Mouse (Mus musculus) neural tube, embryonic 13.5 days (tissue): ENCODE results near the gene Fcrlb. TPM values are rescaled to one million over a fixed set of nuclear protein-coding genes. Genes with fewer than 3 reads are reported as not detected.

ENCODE experiments used
- ATAC-seq: fragments of 200-750 bp; cut with Nextera tagmentation; 2 replicates; pipeline ENCODE4 v1.8.0; 2017; ENCODE audit warnings: low read depth, mild to moderate bottlenecking, moderate TSS enrichment, moderate library complexity
- H3K27ac ChIP-seq: fragments of 300-500 bp; sonication (generic); replicated peaks from 2 replicates; pipeline ENCODE4 v1.5.1; 2015; ENCODE audit warnings: moderate library complexity, mild to moderate bottlenecking, inconsistent platforms
- H3K27me3 ChIP-seq: fragments of 300-500 bp; sonication (generic); 2 replicates; pipeline ENCODE4 v1.6.1; 2015; ENCODE audit warnings: mild to moderate bottlenecking, inconsistent platforms
- H3K36me3 ChIP-seq: fragments of 300-500 bp; sonication (generic); 2 replicates; pipeline ENCODE4 v1.6.1; 2015; ENCODE audit warnings: mild to moderate bottlenecking, inconsistent platforms
- H3K4me1 ChIP-seq: fragments of 300-500 bp; sonication (generic); replicated peaks from 2 replicates; pipeline ENCODE4 v1.6.1; 2015; ENCODE audit warnings: inconsistent platforms
- H3K4me2 ChIP-seq: fragments of 300-500 bp; sonication (generic); 2 replicates; pipeline ENCODE4 v1.6.1; 2015; ENCODE audit warnings: inconsistent platforms, mild to moderate bottlenecking, moderate library complexity
- H3K4me3 ChIP-seq: fragments of 300-500 bp; sonication (generic); 2 replicates; pipeline ENCODE4 v1.5.1; 2015; ENCODE audit warnings: mild to moderate bottlenecking, inconsistent platforms
- H3K9ac ChIP-seq: fragments of 300-500 bp; sonication (generic); 2 replicates; pipeline ENCODE4 v1.6.1; 2015; ENCODE audit warnings: moderate library complexity, mild to moderate bottlenecking, inconsistent platforms
- H3K9me3 ChIP-seq: fragments of 300-500 bp; sonication (generic); 2 replicates; pipeline ENCODE4 v1.6.1; 2016; ENCODE audit warnings: inconsistent platforms
- WGBS: fragments of 180-500 bp; shearing (Covaris S2); methylation state at CpG from one replicate; pipeline ENCODE4 v1.1.7; 2015; 5-methylcytosine and 5-hydroxymethylcytosine counted together
- polyA plus RNA-seq: library from polyadenylated mRNA; unstranded; fragments of >200 nt; fragmentation: Nextera tagmentation; extraction: Ambion mirVana; gene quantifications from 2 replicates; pipeline ENCODE4 v1.2.1, GENCODE M21; 2015

Gene Fcrlb
- polyA plus RNA-seq, 1 experiment from 2014 or later = 0.50 TPM

- Histone ChIP-seq H3K27me3 (peaks cover 59% of the 10 kb centered on the region), H3K27ac (no peak overlapping the region), H3K9ac (no peak overlapping the region), H3K9me3 (no peaks in the 10 kb centered on the region), H3K4me2 (no peak overlapping the region), H3K36me3 (no peaks in the 10 kb centered on the region), H3K4me3 (no peak overlapping the region), H3K4me1 (peaks cover 18% of the 10 kb centered on the region)
- WGBS = 80% methylated on average over 5 of the region's 5 CpGs
- no peak for ATAC-seq
Measured at GRCm38 (mm10) chr1:170903485-170903884, 9.3 kb downstream of the Fcrlb start.

GRCm38 (mm10) chr1:170901536-170902238 lies 11.1 kb downstream of the Fcrlb start:
- Histone ChIP-seq H3K4me1 (peaks cover 4% of the 10 kb centered on the region), H3K4me3 (no peak overlapping the region)

GRCm38 (mm10) chr1:170900799-170901467 lies 11.8 kb downstream of the Fcrlb start:
- Histone ChIP-seq H3K9ac (no peak overlapping the region), H3K4me2 (peak overlapping the region; percentile 26), H3K27me3 (peaks cover 40% of the 10 kb centered on the region), H3K4me3 (no peak overlapping the region), H3K27ac (no peak overlapping the region), H3K9me3 (no peaks in the 10 kb centered on the region), H3K36me3 (no peaks in the 10 kb centered on the region), H3K4me1 (peaks cover 4% of the 10 kb centered on the region)
- ATAC-seq = peak; percentile 59
- WGBS = 37% methylated on average over 10 of the region's 10 CpGs

More at GRCm38 (mm10) chr1:170901536-170902238, 11.1 kb downstream of the Fcrlb start:
- H3K27me3 ChIP-seq = peaks cover 47% of the 10 kb centered on the region
- H3K9ac ChIP-seq = no peak overlapping the region
- no peaks in the 10 kb centered on the region for H3K36me3 ChIP-seq
- H3K4me2 ChIP-seq = peak overlapping the region; percentile 24
- no peaks in the 10 kb centered on the region for H3K9me3 ChIP-seq
- H3K27ac ChIP-seq = no peak overlapping the region
- 32% methylated on average over 10 of the region's 10 CpGs for WGBS
- ATAC-seq = 0 out of 2 replicates have a peak, but pooled peaks have one; percentile 61

- Histone ChIP-seq H3K27ac (no peak overlapping the region), H3K4me2 (no peak overlapping the region), H3K36me3 (no peaks in the 10 kb centered on the region), H3K27me3 (peaks cover 21% of the 10 kb centered on the region; the same call in 1 of the 2 replicates), H3K9me3 (no peaks in the 10 kb centered on the region), H3K9ac (no peak overlapping the region), H3K4me3 (no peak overlapping the region), H3K4me1 (peaks cover 4% of the 10 kb centered on the region)
- WGBS = 80% methylated on average over 16 of the region's 16 CpGs
- no peak for ATAC-seq
Measured at GRCm38 (mm10) chr1:170898413-170899075, 14.2 kb downstream of the Fcrlb start.

- H3K4me3 ChIP-seq = no peak overlapping the region
- H3K27me3 ChIP-seq = peaks cover 6% of the 10 kb centered on the region; the same call in 1 of the 2 replicates
- H3K36me3 ChIP-seq = no peaks in the 10 kb centered on the region
- H3K4me2 ChIP-seq = no peak overlapping the region
- no peak for ATAC-seq
- 83% methylated on average over 5 of the region's 5 CpGs for WGBS
- H3K4me1 ChIP-seq = peaks cover 4% of the 10 kb centered on the region
- no peaks in the 10 kb centered on the region for H3K9me3 ChIP-seq
- H3K27ac ChIP-seq = no peak overlapping the region
- H3K9ac ChIP-seq = no peak overlapping the region
Measured at GRCm38 (mm10) chr1:170896651-170897281, 16.0 kb downstream of the Fcrlb start.

GRCm38 (mm10) chr1:170894603-170895602 lies 17.8 kb downstream of the Fcrlb start:
- Histone ChIP-seq H3K9ac (no peak overlapping the region), H3K36me3 (no peaks in the 10 kb centered on the region), H3K27ac (no peak overlapping the region), H3K4me2 (no peak overlapping the region), H3K9me3 (no peaks in the 10 kb centered on the region), H3K27me3 (peaks cover 6% of the 10 kb centered on the region; the same call in 1 of the 2 replicates), H3K4me3 (no peak overlapping the region), H3K4me1 (no peaks in the 10 kb centered on the region)
- no peak for ATAC-seq
- WGBS = 65% methylated on average over 9 of the region's 9 CpGs

GRCm38 (mm10) chr1:170892279-170892678 lies 20.5 kb downstream of the Fcrlb start:
- Histone ChIP-seq H3K27me3 (peaks cover 2% of the 10 kb centered on the region; the same call in 1 of the 2 replicates), H3K27ac (no peak overlapping the region), H3K36me3 (no peaks in the 10 kb centered on the region), H3K4me2 (no peak overlapping the region), H3K4me1 (no peaks in the 10 kb centered on the region), H3K4me3 (no peak overlapping the region), H3K9me3 (no peaks in the 10 kb centered on the region), H3K9ac (no peak overlapping the region)
- no peak for ATAC-seq
- WGBS = 79% methylated on average over 1 of the region's 1 CpGs

- H3K4me3 ChIP-seq = no peak overlapping the region
- H3K36me3 ChIP-seq = no peaks in the 10 kb centered on the region
- H3K27me3 ChIP-seq = no peaks in the 10 kb centered on the region; the same call in 1 of the 2 replicates
- H3K4me2 ChIP-seq = no peak overlapping the region
- H3K27ac ChIP-seq = no peak overlapping the region
- ATAC-seq = no peak
- no peaks in the 10 kb centered on the region for H3K4me1 ChIP-seq
- H3K9ac ChIP-seq = no peak overlapping the region
- WGBS = 85% methylated on average over 2 of the region's 2 CpGs
- no peaks in the 10 kb centered on the region for H3K9me3 ChIP-seq
Measured at GRCm38 (mm10) chr1:170891646-170892045, 21.1 kb downstream of the Fcrlb start.

GRCm38 (mm10) chr1:170889310-170889709 lies 23.4 kb downstream of the Fcrlb start:
- no peak overlapping the region for H3K4me3 ChIP-seq
- H3K27ac ChIP-seq = no peak overlapping the region
- ATAC-seq = no peak
- no peaks in the 10 kb centered on the region; the same call in 1 of the 2 replicates for H3K27me3 ChIP-seq
- no peaks in the 10 kb centered on the region for H3K36me3 ChIP-seq
- no peak overlapping the region for H3K4me2 ChIP-seq
- H3K4me1 ChIP-seq = peaks cover 4% of the 10 kb centered on the region
- no peaks in the 10 kb centered on the region for H3K9me3 ChIP-seq
- 73% methylated on average over 4 of the region's 4 CpGs for WGBS
- no peak overlapping the region for H3K9ac ChIP-seq

- Histone ChIP-seq H3K9me3 (no peaks in the 10 kb centered on the region), H3K9ac (no peak overlapping the region), H3K4me1 (peaks cover 21% of the 10 kb centered on the region), H3K4me2 (0 out of 2 replicates have a peak overlapping the region, but pooled peaks have one; percentile 64), H3K27ac (no peak overlapping the region), H3K36me3 (peaks cover 7% of the 10 kb centered on the region), H3K4me3 (no peak overlapping the region), H3K27me3 (no peaks in the 10 kb centered on the region)
- 52% methylated on average over 6 of the region's 6 CpGs for WGBS
- ATAC-seq = 0 out of 2 replicates have a peak, but pooled peaks have one; percentile 29
Measured at GRCm38 (mm10) chr1:170886044-170886458, 26.7 kb downstream of the Fcrlb start.
